Mouse (Mus musculus): ENCODE results near the gene Kbtbd6. TPM values are rescaled to one million over a fixed set of nuclear protein-coding genes. Genes with fewer than 3 reads are reported as not detected.

Kbtbd6 gene
- polyA plus RNA-seq, 1 experiment from 2014 or later = 3.0 TPM

Other genes starting within 250 kb of the Kbtbd6 start
- not detected in 2 replicates for gene Zfp957, start 204.5 kb upstream of the Kbtbd6 start, polyA plus RNA-seq (2015; fragmentation: Nextera tagmentation; extraction: Ambion mirVana)
- gene Rgcc, start 150.2 kb upstream of the Kbtbd6 start, polyA plus RNA-seq (2015; fragmentation: Nextera tagmentation; extraction: Ambion mirVana) = 67.3 and 68.3 TPM in 2 replicates
- 30.2 and 31.5 TPM in 2 replicates for gene Naa16, start 61.1 kb upstream of the Kbtbd6 start, polyA plus RNA-seq (2015; fragmentation: Nextera tagmentation; extraction: Ambion mirVana)
- 10.2 and 11.3 TPM in 2 replicates for gene Mtrf1, start 54.1 kb upstream of the Kbtbd6 start, polyA plus RNA-seq (2015; fragmentation: Nextera tagmentation; extraction: Ambion mirVana)
- 23.6 and 23.7 TPM in 2 replicates for gene Kbtbd7, start 25.3 kb upstream of the Kbtbd6 start, polyA plus RNA-seq (2015; fragmentation: Nextera tagmentation; extraction: Ambion mirVana)
- gene Elf1, start 29.4 kb downstream of the Kbtbd6 start, polyA plus RNA-seq (2015; fragmentation: Nextera tagmentation; extraction: Ambion mirVana) = 3.3 and 3.7 TPM in 2 replicates
- 43.4 and 46.8 TPM in 2 replicates for gene Wbp4, start 29.7 kb downstream of the Kbtbd6 start, polyA plus RNA-seq (2015; fragmentation: Nextera tagmentation; extraction: Ambion mirVana)
- 116 and 122 TPM in 2 replicates for gene Sugt1, start 135.9 kb downstream of the Kbtbd6 start, polyA plus RNA-seq (2015; fragmentation: Nextera tagmentation; extraction: Ambion mirVana)
- gene Cnmd, start 210.3 kb downstream of the Kbtbd6 start, polyA plus RNA-seq (2015; fragmentation: Nextera tagmentation; extraction: Ambion mirVana) = 1.5 and 2.6 TPM in 2 replicates

Data from forebrain, embryonic 15.5 days (tissue).